8 mouse cellular contexts compared by ENCODE assay signal in genomic region chr2:154943101-154943500, GRCm38 (mm10). TPM values are rescaled to one million over a fixed set of nuclear protein-coding genes. Genes with fewer than 3 reads are reported as not detected.
DNase-seq lines count a peak whose midpoint lies in the region; ATAC-seq and TF ChIP-seq lines count a peak whose summit lies in the region.

No protein-coding gene starts in this region.

- no peak for TF ChIP-seq EP300 in MEL (IDR thresholded peaks at IDR 0.05; ENCODE audit: low read depth in 1 of 2, low read length in 2 of 2)

- intact Hi-C loops in heart, postnatal 25 days (cut with DNase I): loop anchor here (1.0 to 5.0 kb wide), 5 partner anchors 26 to 531 kb away; no protein-coding TSS in a partner anchor

- peak overlapping the region; percentile 52 for H3K9ac ChIP-seq in MEL (ENCODE audit: control insufficient read depth, low read depth, low read length, poor library complexity, severe bottlenecking)
- H3K9ac ChIP-seq in forebrain, embryonic 16.5 days (replicated peaks; ENCODE audit: low read depth, low read length): no peak overlapping the region

- peak; percentile 79 for TF ChIP-seq RAD21 in MEL (IDR thresholded peaks at IDR 0.05; ENCODE audit: low read depth, low read length)

- DNase-seq in MEL (ENCODE audit: low read depth, low spot score): peak; percentile 63
- peak; percentile 82 to 88 for DNase-seq in cerebellum, adult 18-20 months
- DNase-seq in heart, postnatal 25 days (ENCODE audit: low spot score): peak; percentile 28
- DNase-seq in layer of hippocampus, adult 2 months (ENCODE audit: low spot score in 2 of 2): peak; percentile 59 to 90
- peak; percentile 67 to 71 for DNase-seq in lung, adult 18-20 months
- DNase-seq in ovary, adult 18-20 months (ENCODE audit: low spot score): peak; percentile 58
- DNase-seq in thymus, adult 2 months: peak; percentile 75

- no peaks in the 10 kb centered on the region for H3K36me3 ChIP-seq in MEL (ENCODE audit: control insufficient read depth in 1 of 2, insufficient read depth in 2 of 2, low read length in 2 of 2)
- H3K36me3 ChIP-seq in forebrain, embryonic 16.5 days (ENCODE audit: control insufficient read depth, insufficient read depth): no peaks in the 10 kb centered on the region
- H3K36me3 ChIP-seq in thymus, adult 2 months (ENCODE audit: control insufficient read depth, insufficient read depth, low read length): no peaks in the 10 kb centered on the region

- peak overlapping the region; percentile 35; the same call in 1 of the 2 replicates for H3K4me2 ChIP-seq in forebrain, embryonic 16.5 days (ENCODE audit: low read length)

- H3K9me3 ChIP-seq in MEL (replicated peaks; ENCODE audit: insufficient read depth, low read length): no peaks in the 10 kb centered on the region
- H3K9me3 ChIP-seq in forebrain, embryonic 16.5 days (ENCODE audit: control insufficient read depth, low read length): no peaks in the 10 kb centered on the region

- 0 out of 2 replicates have a peak, but pooled peaks have one; percentile 57 for ATAC-seq in forebrain, embryonic 16.5 days

- no peaks in the 10 kb centered on the region for H3K79me2 ChIP-seq in MEL (ENCODE audit: control insufficient read depth, insufficient read depth, low read length, poor library complexity)

- peaks cover 6 to 7% of the 10 kb centered on the region in 2 experiments for H3K27me3 ChIP-seq in MEL (ENCODE audit: control insufficient read depth in 1 of 2, insufficient read depth in 2 of 2, low read length in 2 of 2)
- H3K27me3 ChIP-seq in forebrain, embryonic 16.5 days (replicated peaks; ENCODE audit: control insufficient read depth, insufficient read depth, low read length): no peaks in the 10 kb centered on the region
- H3K27me3 ChIP-seq in thymus, adult 2 months (ENCODE audit: control insufficient read depth, insufficient read depth, low read length): no peaks in the 10 kb centered on the region

- no peak overlapping the region for H3K27ac ChIP-seq in MEL (ENCODE audit: control insufficient read depth, low read depth, low read length)
- H3K27ac ChIP-seq in forebrain, embryonic 16.5 days (ENCODE audit: low read length): no peak overlapping the region
- no peak overlapping the region for H3K27ac ChIP-seq in layer of hippocampus, adult 2 months
- H3K27ac ChIP-seq in thymus, adult 2 months (ENCODE audit: control insufficient read depth, insufficient read depth, low read length): no peak overlapping the region

- TF ChIP-seq CTCF in MEL (IDR thresholded peaks at IDR 0.05 in 2 of 3, conservative IDR thresholded peaks at IDR 0.05 in 1 of 3; ENCODE audit: control insufficient read depth in 1 of 3, insufficient read depth in 1 of 3, low read depth in 2 of 3, low read length in 3 of 3, poor library complexity in 1 of 3, severe bottlenecking in 1 of 3): peak; percentile 52 to 87 (median 81)
- peak; percentile 93 for TF ChIP-seq CTCF in layer of hippocampus, adult 2 months (conservative IDR thresholded peaks at IDR 0.05)
- peak; percentile 69; the same call in 1 of the 2 replicates for TF ChIP-seq CTCF in thymus, adult 2 months (IDR thresholded peaks at IDR 0.05; ENCODE audit: borderline replicate concordance, control insufficient read depth, extremely low read depth, insufficient read depth, low read length, poor library complexity)

- WGBS in forebrain, embryonic 16.5 days: 5% methylated on average over 11 of the region's 11 CpGs
- WGBS in thymus, adult 2 months: 34% methylated on average over 11 of the region's 11 CpGs

- H3K4me1 ChIP-seq in MEL (ENCODE audit: control insufficient read depth in 1 of 2, insufficient read depth in 2 of 2, low read length in 2 of 2): no peaks in the 10 kb centered on the region; a peak in 1 of 4 replicates
- H3K4me1 ChIP-seq in forebrain, embryonic 16.5 days (replicated peaks; ENCODE audit: control insufficient read depth, insufficient read depth, low read length): peaks cover 4% of the 10 kb centered on the region; the same call in 1 of the 2 replicates
- H3K4me1 ChIP-seq in thymus, adult 2 months (replicated peaks; ENCODE audit: control insufficient read depth, insufficient read depth, low read length): no peaks in the 10 kb centered on the region

- no peak for TF ChIP-seq POLR2A in MEL (IDR thresholded peaks at IDR 0.05; ENCODE audit: control insufficient read depth in 1 of 2, insufficient read depth in 1 of 2, low read depth in 1 of 2, low read length in 2 of 2, poor library complexity in 1 of 2)
- no peak for TF ChIP-seq POLR2A in thymus, adult 2 months (IDR thresholded peaks at IDR 0.05; ENCODE audit: control insufficient read depth, extremely low read depth, insufficient read depth, low read length, poor library complexity)

- H3K4me3 ChIP-seq in MEL (ENCODE audit: control insufficient read depth in 1 of 2, insufficient read depth in 1 of 2, low read depth in 2 of 2, low read length in 2 of 2): peak overlapping the region; percentile 71 to 72
- 0 out of 2 replicates have a peak overlapping the region, but pooled peaks have one; percentile 19 for H3K4me3 ChIP-seq in forebrain, embryonic 16.5 days (replicated peaks; ENCODE audit: low read length)
- no peak overlapping the region for H3K4me3 ChIP-seq in layer of hippocampus, adult 2 months
- no peak overlapping the region for H3K4me3 ChIP-seq in thymus, adult 2 months (ENCODE audit: control insufficient read depth, insufficient read depth, low read length)

TF ChIP-seq in MEL, 35 proteins besides CTCF, POLR2A, EP300 and RAD21:
- TF ChIP-seq SMC3 (IDR thresholded peaks at IDR 0.05; ENCODE audit: low read depth, low read length) (peak; percentile 63), ZC3H11A (IDR thresholded peaks at IDR 0.05; ENCODE audit: low read depth, low read length) (peak; percentile 62), MXI1 (IDR thresholded peaks at IDR 0.05; ENCODE audit: low read depth, low read length) (peak; percentile 4; the same call in 1 of the 2 replicates), BHLHE40 (IDR thresholded peaks at IDR 0.05; ENCODE audit: borderline replicate concordance, low read depth, low read length) (no peak), MAFK (IDR thresholded peaks at IDR 0.05; ENCODE audit: borderline replicate concordance, low read depth, low read length) (no peak), ELF1 (IDR thresholded peaks at IDR 0.05; ENCODE audit: low read depth, low read length) (no peak; the same call in 1 of the 2 replicates), USF1 (IDR thresholded peaks at IDR 0.05; ENCODE audit: low read depth, low read length) (no peak), MYC (IDR thresholded peaks at IDR 0.05; ENCODE audit: low read depth, low read length) (0 out of 2 replicates have a peak, but pooled peaks have one; percentile 40), SIN3A (IDR thresholded peaks at IDR 0.05; ENCODE audit: low read length) (no peak; the same call in 1 of the 2 replicates), TAL1 (IDR thresholded peaks at IDR 0.05; ENCODE audit: low read length) (no peak), GABPA (IDR thresholded peaks at IDR 0.05; ENCODE audit: low read depth, low read length) (no peak)

RNA-seq across cellular contexts. Expression of gene Eif2s2, which starts 50.4 kb away (rescaled TPM):
- 105 and 133 TPM in 2 replicates for total RNA-seq in MEL (2012; rRNA removed)
- 100 to 1,000 TPM; 172 to 274 TPM for polyA plus RNA-seq in MEL (2012; ENCODE audit: insufficient read depth in 1 of 2, insufficient read length in 2 of 2, low read depth in 1 of 2, low replicate concordance in 2 of 2, missing spikeins in 1 of 2)
- 66.2 and 66.8 TPM in 2 replicates for polyA plus RNA-seq in forebrain, embryonic 16.5 days (2015; fragmentation: Nextera tagmentation; extraction: Ambion mirVana)
- total RNA-seq in heart, postnatal 25 days (2021): 10 to 100 TPM; 51.8 to 55.4 TPM
- 10 to 100 TPM; 50.7 to 53.2 TPM for total RNA-seq in layer of hippocampus, adult 2 months (2021)
- 9.7 and 11.0 TPM in 2 replicates for polyA plus RNA-seq in thymus, adult 2 months (2012; rRNA removed)

Comparison
In these comparisons a context has a peak if more than half of its experiments do, and no peak if none do; other contexts are left out.
1. DNase-seq: peak in every context shown above with its lines; median percentile 85 in cerebellum, adult 18-20 months; 75 in thymus, adult 2 months; 74 in layer of hippocampus, adult 2 months; 69 in lung, adult 18-20 months; 63 in MEL; 58 in ovary, adult 18-20 months; 28 in heart, postnatal 25 days.
2. H3K4me3 ChIP-seq: peak in MEL (2 of 2) and forebrain, embryonic 16.5 days (single experiment); none in layer of hippocampus, adult 2 months (single experiment) and thymus, adult 2 months (single experiment).
3. Peak in every context shown above with its lines, with median percentiles within 50 percentile points of each other: CTCF ChIP-seq.